Mouse (Mus musculus) left cerebral cortex, postnatal 14 days (tissue): ENCODE measurements around the gene Higd1b. TPM values are rescaled to one million over a fixed set of nuclear protein-coding genes. Genes with fewer than 3 reads are reported as not detected.

Source experiments
- total RNA-seq, 2 experiments: library from RNA; stranded (reverse); gene quantifications; 2 replicates each; pipeline ENCODE4 v1.2.3; 2021

The Higd1b gene
- total RNA-seq, 2 experiments from 2014 or later, result 8.2 to 9.3 TPM

Other genes starting within 250 kb of the Higd1b start
- 10 to 100 TPM; 10.6 to 11.1 TPM for gene Fzd2, start 231.5 kb upstream of the Higd1b start, total RNA-seq
- not detected for gene Meioc, start 172.1 kb upstream of the Higd1b start, total RNA-seq
- gene Ccdc43, start 138.1 kb upstream of the Higd1b start, total RNA-seq, result 10 to 100 TPM; 24.0 to 30.1 TPM
- gene Adam11, start 74.4 kb upstream of the Higd1b start, total RNA-seq, result 100 to 1,000 TPM; 117 to 129 TPM
- gene Gjc1, start 16.1 kb upstream of the Higd1b start, total RNA-seq, result 10 to 100 TPM; 12.9 to 13.0 TPM
- gene Eftud2, start 45.1 kb downstream of the Higd1b start, total RNA-seq, result 100 to 1,000 TPM; 111 to 113 TPM
- gene Ccdc103, start 45.4 kb downstream of the Higd1b start, total RNA-seq, result 1 to 10 TPM; 2.0 to 2.1 TPM
- gene Fam187a, start 49.3 kb downstream of the Higd1b start, total RNA-seq, result under 1 TPM; 0.22 to 0.36 TPM
- 100 to 1,000 TPM in 1 of 2 experiments, 10 to 100 TPM in 1; 96.5 to 141 TPM for gene Gfap, start 65.1 kb downstream of the Higd1b start, total RNA-seq
- gene Kif18b, start 89.3 kb downstream of the Higd1b start, total RNA-seq, result under 1 TPM; 0.57 to 0.93 TPM
- gene C1ql1, start 110.8 kb downstream of the Higd1b start, total RNA-seq, result 10 to 100 TPM; 20.7 to 25.2 TPM
- 100 to 1,000 TPM; 105 to 107 TPM for gene Nmt1, start 192.3 kb downstream of the Higd1b start, total RNA-seq
- gene Dcakd, start 192.5 kb downstream of the Higd1b start, total RNA-seq, result 10 to 100 TPM; 90.2 to 93.2 TPM